Mouse (Mus musculus): ENCODE results near the gene Defb20.

GRCm38 (mm10) chr2:152447461-152447860 is 29.4 kb upstream of the Defb20 start:
- TF ChIP-seq CTCF (IDR thresholded peaks at IDR 0.05; ENCODE audit: low read depth) (no peak), EP300 (IDR thresholded peaks at IDR 0.05; ENCODE audit: low read depth) (no peak)
